Mouse (Mus musculus) hindbrain, embryonic 10.5 days (tissue): ENCODE results near the gene Pigk. TPM values are rescaled to one million over a fixed set of nuclear protein-coding genes. Genes with fewer than 3 reads are reported as not detected.
A peak's percentile ranks its signal among the peaks of the same experiment; 100 is the strongest.

ENCODE experiments used
- DNase-seq: peaks from one replicate; pipeline ENCODE4 v3.0.0-alpha.2; 2017; ENCODE audit warnings: low spot score
- H3K27ac ChIP-seq: fragments of 300-500 bp; sonication (generic); 2 replicates; pipeline ENCODE4 v1.5.1; 2016; ENCODE audit warnings: mild to moderate bottlenecking, moderate library complexity
- H3K27me3 ChIP-seq: fragments of 300-500 bp; sonication (generic); 2 replicates; pipeline ENCODE4 v1.6.1; 2016; ENCODE audit warnings: mild to moderate bottlenecking; ENCODE audit not compliant: poor library complexity, insufficient read depth, severe bottlenecking
- H3K36me3 ChIP-seq: fragments of 300-500 bp; sonication (generic); 2 replicates; pipeline ENCODE4 v1.6.1; 2016; ENCODE audit warnings: mild to moderate bottlenecking, moderate library complexity
- H3K4me1 ChIP-seq: fragments of 300-500 bp; sonication (generic); replicated peaks from 2 replicates; pipeline ENCODE4 v1.6.1; 2016; ENCODE audit warnings: mild to moderate bottlenecking
- H3K4me3 ChIP-seq: fragments of 300-500 bp; sonication (generic); 2 replicates; pipeline ENCODE4 v1.5.1; 2016; ENCODE audit warnings: mild to moderate bottlenecking, moderate library complexity
- H3K9me3 ChIP-seq: fragments of 300-500 bp; sonication (generic); 2 replicates; pipeline ENCODE4 v1.6.1; 2016; ENCODE audit warnings: mild to moderate bottlenecking, moderate library complexity
- WGBS: fragments of 180-500 bp; shearing (Covaris S2); methylation state at CpG from one replicate; pipeline ENCODE4 v1.1.7; 2016; 5-methylcytosine and 5-hydroxymethylcytosine counted together
- polyA plus RNA-seq: library from polyadenylated mRNA; unstranded; fragments of >200 nt; fragmentation: Nextera tagmentation; extraction: Ambion mirVana; gene quantifications from 2 replicates; pipeline ENCODE4 v1.2.1, GENCODE M21; 2016

The Pigk gene
- polyA plus RNA-seq, 1 experiment from 2014 or later: 39.3 TPM

- Histone ChIP-seq H3K36me3 (no peaks in the 10 kb centered on the region), H3K4me3 (peak overlapping the region; percentile 40), H3K27me3 (no peaks in the 10 kb centered on the region), H3K4me1 (no peaks in the 10 kb centered on the region), H3K9me3 (no peaks in the 10 kb centered on the region), H3K27ac (no peak overlapping the region)
- 47% methylated on average over 8 of the region's 8 CpGs for WGBS
- DNase-seq: peak; percentile 16
These were observed 11.5 kb upstream of the Pigk start for GRCm38 (mm10) chr3:152702274-152702843.

DNA sequence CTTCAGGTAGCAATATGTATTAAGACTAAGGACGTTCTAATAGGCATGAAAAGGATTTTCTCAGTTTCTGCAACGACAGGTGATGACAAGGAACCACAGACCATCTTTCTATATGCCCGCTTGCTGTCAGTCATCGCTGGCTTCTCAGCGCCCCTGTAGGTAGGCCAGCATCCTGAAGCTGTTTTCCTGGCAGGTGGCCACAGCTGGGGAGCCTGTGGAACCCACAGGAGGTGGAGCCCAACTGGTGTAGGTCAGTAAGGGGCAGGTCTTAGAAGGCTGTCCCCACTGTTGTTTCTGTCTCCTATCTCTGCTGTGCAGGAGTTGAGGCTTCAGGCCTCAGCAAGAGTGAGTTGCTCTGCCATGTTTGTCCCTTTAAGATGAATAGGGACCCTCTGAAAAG lies 8.1 kb upstream of the Pigk start:
- Histone ChIP-seq H3K36me3 (no peaks in the 10 kb centered on the region), H3K4me3 (no peak overlapping the region), H3K4me1 (no peaks in the 10 kb centered on the region), H3K27me3 (no peaks in the 10 kb centered on the region), H3K9me3 (no peaks in the 10 kb centered on the region), H3K27ac (no peak overlapping the region)
- WGBS: 67% methylated on average over 5 of the region's 5 CpGs
- DNase-seq: no peak

DNA sequence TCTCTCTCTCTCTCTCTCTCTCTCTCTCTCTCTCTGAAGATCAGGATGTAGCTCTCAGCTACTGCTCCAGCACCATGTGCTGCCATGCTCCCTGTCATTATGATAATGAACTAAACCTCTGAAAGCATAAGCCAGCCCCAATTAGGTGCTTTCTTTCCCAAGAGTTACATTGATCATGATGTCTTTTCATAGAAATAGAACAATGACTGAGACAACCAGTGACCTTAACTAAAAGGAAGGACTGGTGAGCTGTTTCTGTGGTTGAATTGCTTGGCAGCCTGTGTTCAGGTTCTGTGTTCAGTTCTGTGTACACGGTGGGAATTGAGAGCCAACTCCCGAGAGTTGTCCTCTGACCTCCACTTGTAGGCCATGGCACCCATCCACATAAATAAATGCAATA lies 7.0 kb upstream of the Pigk start:
- WGBS: 90% methylated on average over 2 of the region's 2 CpGs

DNA sequence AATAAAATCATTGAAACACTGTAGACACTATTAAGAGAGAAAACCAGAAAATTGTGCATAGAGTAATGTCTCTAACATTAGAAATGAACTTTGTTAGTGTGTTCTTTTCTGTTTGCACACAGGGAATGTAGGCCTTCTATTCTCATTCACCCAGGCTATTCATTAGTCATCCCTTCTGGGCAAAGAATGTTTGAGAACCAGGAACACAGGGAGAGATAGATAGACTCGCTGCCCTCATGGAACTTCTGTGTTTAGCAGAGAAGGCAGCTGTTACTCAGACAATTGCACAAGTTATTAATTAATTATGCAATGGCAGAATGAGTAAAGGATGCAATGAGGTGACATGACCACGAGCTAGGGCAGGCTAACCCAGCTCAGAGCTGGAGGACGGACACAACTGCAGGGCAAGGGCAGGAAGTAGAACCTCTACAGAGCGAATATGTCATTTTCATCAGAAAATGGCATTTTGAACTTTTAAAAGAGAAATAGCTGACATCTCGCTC lies 6.5 kb upstream of the Pigk start:
- H3K36me3 ChIP-seq: no peaks in the 10 kb centered on the region
- H3K4me3 ChIP-seq: no peak overlapping the region
- no peaks in the 10 kb centered on the region for H3K27me3 ChIP-seq
- WGBS: 88% methylated on average over 5 of the region's 5 CpGs
- no peak overlapping the region for H3K27ac ChIP-seq
- no peaks in the 10 kb centered on the region for H3K4me1 ChIP-seq
- DNase-seq: no peak
- no peaks in the 10 kb centered on the region for H3K9me3 ChIP-seq

More for the DNA sequence above, 7.0 kb upstream of the Pigk start:
- no peak overlapping the region for H3K27ac ChIP-seq
- H3K36me3 ChIP-seq: no peaks in the 10 kb centered on the region
- no peaks in the 10 kb centered on the region for H3K27me3 ChIP-seq
- no peak overlapping the region for H3K4me3 ChIP-seq
- no peaks in the 10 kb centered on the region for H3K4me1 ChIP-seq
- no peaks in the 10 kb centered on the region for H3K9me3 ChIP-seq
- DNase-seq: no peak

DNA sequence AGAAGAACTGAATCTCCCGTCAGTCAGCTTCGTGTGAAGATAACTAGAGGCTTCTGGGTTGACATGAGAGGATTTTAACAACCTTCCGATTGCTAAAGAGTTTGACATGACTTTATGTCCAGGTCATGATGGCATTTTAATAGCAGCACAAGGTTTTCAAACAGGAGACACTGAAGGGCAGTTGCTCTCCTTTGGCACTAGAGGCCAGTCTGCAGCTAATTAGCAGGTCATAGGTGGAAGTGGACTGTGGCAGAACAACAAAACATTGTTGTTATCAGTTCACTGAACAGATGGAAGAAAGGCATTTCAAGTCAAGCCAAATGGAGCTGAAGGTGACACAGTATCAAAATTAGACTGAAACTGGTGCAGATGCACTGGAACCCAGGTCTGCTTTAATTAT lies 4.0 kb upstream of the Pigk start:
- no peaks in the 10 kb centered on the region for H3K9me3 ChIP-seq
- no peaks in the 10 kb centered on the region for H3K36me3 ChIP-seq
- DNase-seq: no peak
- WGBS: 71% methylated on average over 3 of the region's 3 CpGs
- peaks cover 6% of the 10 kb centered on the region for H3K4me1 ChIP-seq
- H3K4me3 ChIP-seq: no peak overlapping the region
- H3K27me3 ChIP-seq: no peaks in the 10 kb centered on the region
- H3K27ac ChIP-seq: no peak overlapping the region

DNA sequence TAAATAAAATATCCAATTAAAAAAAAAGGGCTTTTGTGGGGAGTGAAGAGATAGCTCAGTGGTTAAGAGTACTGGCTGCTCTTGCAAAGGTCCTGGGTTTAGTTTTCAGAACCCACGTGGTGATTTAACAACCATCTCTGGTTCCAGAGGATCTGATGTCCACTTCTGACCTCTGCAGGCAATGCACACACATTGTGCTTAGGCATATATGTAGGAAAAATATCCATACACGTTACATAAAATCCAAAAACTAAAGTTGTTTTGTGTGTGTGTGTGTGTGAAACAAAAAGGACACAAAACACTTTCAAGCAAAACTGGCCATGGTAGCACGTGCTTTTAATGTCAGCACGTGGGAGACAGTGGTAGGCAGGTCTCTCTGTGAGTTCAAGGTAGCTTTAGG lies 943 bp upstream of the Pigk start:
- H3K27me3 ChIP-seq: no peaks in the 10 kb centered on the region
- H3K4me1 ChIP-seq: peaks cover 11% of the 10 kb centered on the region
- H3K27ac ChIP-seq: no peak overlapping the region
- H3K9me3 ChIP-seq: no peaks in the 10 kb centered on the region
- no peaks in the 10 kb centered on the region for H3K36me3 ChIP-seq
- 75% methylated on average over 4 of the region's 4 CpGs for WGBS
- DNase-seq: no peak
- H3K4me3 ChIP-seq: no peak overlapping the region

DNA sequence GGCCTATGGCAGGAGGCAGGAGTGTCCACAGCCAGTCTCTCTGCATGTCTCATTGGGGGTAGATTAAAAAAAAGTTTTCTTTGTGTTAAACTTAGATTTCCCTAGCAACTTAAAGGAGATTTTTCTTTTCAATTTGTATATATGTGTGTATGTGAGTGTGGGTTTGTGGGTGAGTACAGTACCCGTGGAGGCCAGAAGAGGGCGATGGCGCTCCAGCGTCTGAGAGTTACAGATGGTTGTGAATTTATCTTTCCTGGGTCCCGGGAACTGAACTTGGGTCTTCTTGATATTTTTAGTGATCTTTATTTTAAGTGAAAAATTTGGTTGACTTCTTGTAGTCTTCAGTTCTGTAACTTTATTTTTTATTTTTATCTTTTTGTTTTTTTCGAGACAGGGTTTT lies 7.4 kb downstream of the Pigk start:
- Histone ChIP-seq H3K27ac (no peak overlapping the region), H3K4me1 (peaks cover under 1% of the 10 kb centered on the region; the same call in 1 of the 2 replicates), H3K36me3 (peaks cover 24% of the 10 kb centered on the region), H3K27me3 (no peaks in the 10 kb centered on the region), H3K9me3 (no peaks in the 10 kb centered on the region), H3K4me3 (no peak overlapping the region)
- 82% methylated on average over 6 of the region's 6 CpGs for WGBS
- DNase-seq: no peak

- Histone ChIP-seq H3K4me1 (peaks cover 9% of the 10 kb centered on the region), H3K4me3 (no peak overlapping the region), H3K36me3 (peaks cover 24% of the 10 kb centered on the region), H3K27ac (no peak overlapping the region), H3K9me3 (no peaks in the 10 kb centered on the region), H3K27me3 (no peaks in the 10 kb centered on the region)
- no peak for DNase-seq
- WGBS: 78% methylated on average over 3 of the region's 3 CpGs
These were observed 8.9 kb downstream of the Pigk start for GRCm38 (mm10) chr3:152722836-152723235.

GRCm38 (mm10) chr3:152724446-152724845 lies 10.5 kb downstream of the Pigk start:
- no peak overlapping the region for H3K27ac ChIP-seq
- 91% methylated on average over 9 of the region's 9 CpGs for WGBS
- H3K9me3 ChIP-seq: no peaks in the 10 kb centered on the region
- H3K4me1 ChIP-seq: peaks cover 14% of the 10 kb centered on the region
- no peak overlapping the region for H3K4me3 ChIP-seq
- no peak for DNase-seq
- no peaks in the 10 kb centered on the region for H3K27me3 ChIP-seq
- H3K36me3 ChIP-seq: peaks cover 19% of the 10 kb centered on the region

DNA sequence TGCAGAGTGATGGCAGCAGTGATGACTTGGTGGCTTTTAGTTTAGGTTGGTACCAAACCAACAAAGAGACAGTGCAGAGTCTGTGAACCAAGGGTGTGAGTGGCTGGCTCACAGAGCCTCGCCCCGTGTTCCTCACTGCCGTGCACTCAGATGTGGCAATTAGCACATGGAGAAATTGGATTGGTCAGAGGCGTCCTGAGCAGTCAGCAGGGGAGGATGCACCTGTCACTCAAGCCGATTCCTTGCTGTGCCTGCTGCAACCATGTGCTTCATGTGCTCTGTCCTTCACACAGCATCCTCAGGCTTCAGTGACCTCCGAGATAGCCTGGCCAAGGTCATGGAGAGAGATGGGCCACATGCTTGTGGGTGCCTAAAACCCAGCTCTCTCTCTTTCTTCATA lies 14.3 kb downstream of the Pigk start:
- H3K27me3 ChIP-seq: no peaks in the 10 kb centered on the region
- no peak for DNase-seq
- H3K36me3 ChIP-seq: peaks cover 10% of the 10 kb centered on the region
- H3K4me1 ChIP-seq: peaks cover 14% of the 10 kb centered on the region
- H3K4me3 ChIP-seq: no peak overlapping the region
- no peaks in the 10 kb centered on the region for H3K9me3 ChIP-seq
- WGBS: 47% methylated on average over 6 of the region's 6 CpGs
- H3K27ac ChIP-seq: no peak overlapping the region

DNA sequence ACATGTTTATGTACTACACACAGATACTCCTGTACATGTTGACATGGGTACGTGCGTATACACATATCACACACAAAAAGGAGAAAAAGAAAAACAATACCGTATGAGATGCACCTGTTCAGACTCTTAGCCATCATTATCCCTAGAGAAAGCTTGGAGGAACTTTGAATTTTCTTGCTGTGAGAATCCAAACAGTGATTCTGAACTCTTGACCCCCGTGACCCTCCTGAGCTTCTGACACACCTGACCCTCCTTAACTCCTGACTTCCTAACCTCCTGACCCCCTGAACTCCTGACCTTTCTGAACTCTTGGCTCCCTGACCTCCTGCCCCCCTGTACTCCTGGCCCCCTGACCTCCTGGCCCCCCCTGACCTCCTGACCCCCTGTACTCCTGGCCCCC lies 19.1 kb downstream of the Pigk start:
- DNase-seq: no peak

GRCm38 (mm10) chr3:152733513-152733912 lies 19.6 kb downstream of the Pigk start:
- no peak overlapping the region for H3K27ac ChIP-seq
- no peaks in the 10 kb centered on the region for H3K36me3 ChIP-seq
- no peak overlapping the region for H3K4me3 ChIP-seq
- H3K9me3 ChIP-seq: no peaks in the 10 kb centered on the region
- no peak for DNase-seq
- H3K4me1 ChIP-seq: peaks cover 9% of the 10 kb centered on the region
- no peaks in the 10 kb centered on the region for H3K27me3 ChIP-seq

More for the DNA sequence above, 19.1 kb downstream of the Pigk start:
- no peaks in the 10 kb centered on the region for H3K36me3 ChIP-seq
- H3K27me3 ChIP-seq: no peaks in the 10 kb centered on the region
- H3K27ac ChIP-seq: no peak overlapping the region
- 93% methylated on average over 4 of the region's 4 CpGs for WGBS
- no peaks in the 10 kb centered on the region for H3K9me3 ChIP-seq
- no peak overlapping the region for H3K4me3 ChIP-seq
- H3K4me1 ChIP-seq: peaks cover 13% of the 10 kb centered on the region

DNA sequence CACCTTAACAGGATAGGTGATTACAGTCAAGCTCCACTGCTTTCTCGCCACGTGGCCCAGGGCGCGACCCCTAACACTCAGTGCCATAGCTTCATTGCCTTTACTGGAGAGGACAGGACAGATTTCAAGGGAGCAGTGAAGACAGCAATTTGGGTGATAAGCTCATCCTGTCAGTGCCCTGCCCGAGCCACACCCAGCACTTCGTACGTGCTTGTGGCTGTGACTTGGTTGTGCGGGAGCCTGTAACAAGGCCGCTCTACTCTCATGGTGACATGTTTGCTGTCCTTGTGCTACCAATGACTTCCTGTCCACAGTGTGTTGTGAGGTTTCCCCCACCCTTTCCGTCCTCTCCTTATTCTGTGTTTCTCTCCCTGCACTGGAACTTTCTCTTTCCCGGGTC lies 20.2 kb downstream of the Pigk start:
- 91% methylated on average over 11 of the region's 11 CpGs for WGBS
- no peak for DNase-seq
- Histone ChIP-seq H3K4me3 (no peak overlapping the region), H3K27me3 (no peaks in the 10 kb centered on the region), H3K27ac (no peak overlapping the region), H3K9me3 (no peaks in the 10 kb centered on the region), H3K36me3 (no peaks in the 10 kb centered on the region), H3K4me1 (peaks cover 9% of the 10 kb centered on the region)
